Mouse (Mus musculus): ENCODE data around the gene Pde9a.

DNA sequence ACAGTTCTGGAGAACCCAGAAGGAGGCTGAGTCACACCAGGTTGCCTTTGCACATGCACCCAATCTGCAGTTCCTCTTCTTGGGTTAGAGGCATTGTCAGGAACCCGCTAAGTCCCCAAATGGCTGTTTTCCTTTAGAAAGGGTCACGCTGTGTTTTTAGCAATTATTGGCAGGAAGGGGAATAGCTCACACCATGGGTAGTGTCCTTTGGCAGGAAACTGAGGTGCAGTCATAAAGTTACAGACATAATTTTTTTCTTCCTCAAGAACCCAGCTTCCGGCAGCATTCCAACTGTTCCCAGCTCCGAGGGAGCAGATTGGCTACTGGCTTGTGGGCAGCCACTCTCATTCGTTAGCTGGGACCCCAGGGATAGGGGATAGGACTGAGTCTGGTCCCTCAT, 61.8 kb downstream of the Pde9a start:
- TF ChIP-seq CEBPB (IDR thresholded peaks at IDR 0.05; ENCODE audit: insufficient read depth, poor library complexity, severe bottlenecking) (no peak), USF1 (IDR thresholded peaks at IDR 0.05; ENCODE audit: low read depth) (no peak), POLR2A (IDR thresholded peaks at IDR 0.05; ENCODE audit: insufficient read length, low read depth) (no peak), REST (IDR thresholded peaks at IDR 0.05; ENCODE audit: insufficient read depth, insufficient read length) (no peak), POLR2AphosphoS2 (IDR thresholded peaks at IDR 0.05; ENCODE audit: insufficient read length, low read depth) (no peak), MAX (IDR thresholded peaks at IDR 0.05; ENCODE audit: low read depth) (no peak), SRF (IDR thresholded peaks at IDR 0.05; ENCODE audit: control insufficient read depth, insufficient read length, low read depth) (no peak), MYOG (IDR thresholded peaks at IDR 0.05; ENCODE audit: control insufficient read depth in 1 of 3, insufficient read depth in 1 of 3, insufficient read length in 2 of 3, low read depth in 2 of 3) (no peak)

Measured in myocyte (in vitro differentiated cells).